Mouse (Mus musculus) adrenal gland, postnatal 10 days (tissue): ENCODE data around the gene Adcy5. TPM values are rescaled to one million over a fixed set of nuclear protein-coding genes. Genes with fewer than 3 reads are reported as not detected.

ENCODE experiments used
- DNase-seq: peaks from one replicate; pipeline ENCODE4 v3.0.0; 2021; ENCODE audit warnings: mixed read lengths
- total RNA-seq, 2 experiments: library from RNA; stranded (reverse); gene quantifications; 2 replicates each; pipeline ENCODE4 v1.2.3; 2021

Gene Adcy5
- total RNA-seq, 2 experiments from 2014 or later: 6.6 to 9.0 TPM

DNA sequence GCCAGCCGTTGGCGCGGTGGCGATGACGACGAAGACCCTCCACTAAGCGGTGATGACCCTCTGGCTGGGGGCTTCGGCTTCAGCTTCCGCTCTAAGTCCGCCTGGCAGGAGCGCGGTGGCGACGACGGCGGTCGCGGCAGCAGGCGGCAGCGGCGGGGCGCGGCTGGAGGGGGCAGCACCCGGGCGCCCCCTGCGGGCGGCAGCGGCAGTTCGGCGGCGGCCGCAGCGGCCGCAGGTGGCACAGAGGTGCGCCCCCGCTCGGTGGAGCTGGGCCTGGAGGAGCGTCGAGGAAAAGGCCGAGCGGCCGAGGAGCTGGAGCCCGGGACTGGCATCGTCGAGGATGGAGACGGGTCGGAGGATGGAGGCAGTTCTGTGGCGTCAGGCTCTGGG is 1.6 kb downstream of the Adcy5 start:
- peak; percentile 76 for DNase-seq

DNA sequence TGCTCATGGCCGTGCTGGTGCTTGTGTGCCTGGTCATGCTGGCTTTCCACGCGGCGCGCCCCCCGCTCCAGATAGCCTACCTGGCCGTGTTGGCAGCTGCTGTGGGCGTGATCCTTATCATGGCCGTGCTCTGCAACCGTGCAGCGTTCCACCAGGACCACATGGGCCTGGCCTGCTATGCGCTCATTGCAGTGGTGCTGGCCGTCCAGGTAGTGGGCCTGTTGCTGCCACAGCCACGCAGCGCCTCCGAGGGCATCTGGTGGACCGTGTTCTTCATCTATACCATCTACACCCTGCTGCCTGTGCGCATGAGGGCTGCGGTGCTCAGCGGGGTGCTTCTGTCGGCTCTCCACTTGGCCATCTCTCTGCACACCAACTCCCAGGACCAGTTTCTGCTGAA is 2.2 kb downstream of the Adcy5 start:
- no peak for DNase-seq

DNA sequence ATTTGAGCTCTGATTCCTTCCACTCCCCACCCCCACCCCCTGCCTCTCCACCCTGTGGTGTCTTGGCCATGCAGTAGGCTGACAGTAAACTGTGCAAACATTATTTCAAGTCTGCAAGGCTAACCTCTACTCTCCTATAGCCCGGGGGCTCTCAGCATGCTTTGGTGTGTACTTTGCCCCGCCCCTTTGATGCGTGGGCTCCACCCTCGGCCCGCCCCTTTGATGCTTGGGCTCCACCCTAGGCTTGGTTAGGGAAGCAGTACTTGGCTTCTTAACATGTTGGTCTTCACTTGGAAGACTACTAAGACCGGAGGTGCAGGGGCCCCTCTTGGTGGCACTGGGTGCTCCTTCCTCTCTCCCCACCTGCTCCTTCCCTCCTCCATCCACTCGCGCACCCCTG is 4.9 kb downstream of the Adcy5 start:
- DNase-seq: no peak

DNA sequence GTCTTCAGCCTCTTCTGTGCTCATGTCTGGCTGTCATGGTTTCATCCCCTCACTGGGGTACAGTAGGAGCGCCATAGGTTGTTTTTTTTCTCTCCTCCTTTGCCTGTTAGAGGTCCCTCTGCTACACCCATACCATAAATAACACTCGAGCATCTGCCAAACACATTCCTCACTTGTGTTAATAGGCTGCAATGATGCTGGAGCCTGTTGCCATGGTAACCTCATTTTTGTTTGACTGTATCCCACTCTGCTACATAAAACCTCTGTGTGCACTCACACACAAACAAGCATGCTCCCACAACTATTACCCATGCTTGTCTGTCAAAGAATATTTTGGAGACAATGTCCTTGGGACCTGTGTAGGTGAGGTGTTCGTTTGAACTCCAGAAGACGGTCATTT is 5.3 kb downstream of the Adcy5 start:
- no peak for DNase-seq

DNA sequence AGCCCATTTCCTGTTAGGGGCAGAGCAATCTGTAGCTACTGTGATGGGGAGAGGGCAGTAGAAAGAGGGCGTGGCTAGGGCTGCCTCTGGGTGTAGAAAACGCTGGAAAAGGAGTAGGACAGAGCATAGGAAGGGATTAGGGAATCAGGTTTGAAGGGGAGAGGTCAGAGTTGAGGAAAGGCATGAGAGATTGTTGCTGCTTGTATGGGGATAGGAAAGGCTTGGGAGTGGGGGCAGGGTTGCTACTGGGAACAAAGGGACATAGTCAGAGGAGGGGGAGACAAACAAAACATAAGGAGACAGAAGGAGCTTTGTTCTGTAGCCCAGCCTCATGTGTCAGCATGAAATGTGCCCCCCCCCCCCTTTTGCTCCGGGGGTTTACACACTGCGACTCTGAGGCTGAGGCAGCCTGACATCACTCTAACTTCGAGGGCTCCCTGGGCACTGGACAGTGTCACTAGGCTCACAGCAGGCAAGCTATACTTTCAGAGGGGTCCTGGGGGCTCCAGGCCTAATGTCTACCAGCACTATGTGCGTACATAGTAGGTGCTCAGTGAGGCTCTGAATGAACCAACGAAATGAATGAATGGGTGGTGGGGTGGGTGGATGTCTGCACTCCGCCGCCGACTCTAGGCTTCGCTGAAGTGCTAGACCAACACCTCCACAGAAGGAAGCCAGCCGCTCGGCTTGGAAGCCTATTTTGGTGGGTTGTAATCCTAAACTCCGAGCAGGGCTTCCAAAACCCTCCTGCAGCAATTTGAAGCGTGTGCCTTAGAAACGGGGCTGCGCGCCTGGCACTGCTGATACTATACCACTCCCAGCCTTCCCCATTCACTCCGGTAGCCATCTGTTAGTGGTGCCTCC is 9.9 kb downstream of the Adcy5 start:
- no peak for DNase-seq

DNA sequence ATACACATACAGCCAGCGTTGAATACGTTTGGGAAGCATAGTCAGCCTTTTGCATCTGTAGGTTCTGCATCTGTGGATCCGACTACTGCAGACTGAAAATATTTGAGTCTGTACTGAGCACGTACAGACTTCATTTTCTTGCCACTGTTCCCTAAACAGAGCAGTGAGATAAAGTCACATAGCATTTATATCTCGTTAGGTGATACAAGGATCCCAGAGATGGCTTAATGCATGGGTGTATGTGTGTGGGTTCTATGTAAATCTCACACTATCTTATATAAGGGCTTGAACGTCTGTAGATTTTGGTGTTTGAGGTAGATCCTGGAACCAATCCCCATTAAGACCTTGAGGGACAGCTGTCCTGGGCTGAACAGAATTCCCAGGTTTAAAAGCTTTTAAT is 10.7 kb downstream of the Adcy5 start:
- DNase-seq: no peak

DNA sequence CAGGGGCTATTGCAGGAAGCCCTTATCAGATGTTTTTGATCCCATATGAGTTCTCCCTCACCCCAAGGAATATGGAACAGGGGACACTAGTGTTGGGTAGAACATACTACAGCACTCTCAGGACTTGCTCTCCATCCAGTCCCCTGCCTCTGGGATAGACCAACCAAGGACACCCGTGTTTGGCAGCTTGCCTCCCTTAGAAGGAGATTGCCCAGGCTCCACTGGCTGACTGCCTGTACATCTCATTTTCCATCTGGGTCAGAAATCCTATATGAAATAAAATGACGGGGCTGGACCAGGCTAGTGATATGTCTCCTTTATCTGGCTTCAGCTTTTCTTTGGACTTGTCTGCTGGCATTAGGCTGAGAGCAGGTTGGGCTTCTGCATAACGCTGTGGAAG is 11.1 kb downstream of the Adcy5 start:
- peak; percentile 61 for DNase-seq

DNA sequence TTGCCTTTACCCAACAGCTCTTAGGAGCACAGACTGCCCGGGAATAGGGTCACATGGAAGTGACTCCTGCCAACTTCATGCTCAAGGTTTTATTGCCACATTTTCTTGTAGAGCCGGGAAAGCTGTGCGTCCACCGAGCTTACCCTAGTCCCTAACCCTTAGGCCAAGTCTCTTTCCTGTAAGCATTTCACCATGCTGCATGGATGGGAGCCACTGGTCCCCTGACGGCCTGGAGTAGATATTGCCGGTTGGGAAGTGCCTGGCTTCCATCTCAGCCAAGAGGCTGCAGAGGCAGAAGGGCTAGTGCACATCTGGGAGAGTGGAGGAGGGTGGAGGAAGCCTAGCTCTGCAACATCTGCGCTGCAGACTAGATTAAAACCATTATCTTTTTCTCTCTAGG is 14.8 kb downstream of the Adcy5 start:
- DNase-seq: peak; percentile 60

DNA sequence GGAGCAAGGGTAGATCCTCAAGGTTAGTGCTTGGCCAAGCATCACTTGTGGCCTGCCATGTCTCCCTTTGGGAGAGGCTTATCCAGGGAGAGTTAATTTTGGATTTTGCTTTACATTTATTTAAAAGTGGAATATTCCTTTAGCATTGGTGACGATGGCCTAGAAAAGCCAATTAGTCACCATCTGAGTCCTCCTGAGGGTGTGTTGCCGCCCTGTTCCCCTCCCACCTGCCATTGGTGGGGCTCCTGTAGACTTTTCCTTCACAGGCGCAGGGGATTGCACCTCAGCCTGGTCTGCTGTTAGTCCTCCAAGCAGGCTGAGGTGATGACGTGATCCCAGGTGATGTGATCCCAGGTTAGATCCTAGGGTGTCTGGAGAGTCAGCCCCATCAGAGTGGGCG is 17.5 kb downstream of the Adcy5 start:
- DNase-seq: no peak

DNA sequence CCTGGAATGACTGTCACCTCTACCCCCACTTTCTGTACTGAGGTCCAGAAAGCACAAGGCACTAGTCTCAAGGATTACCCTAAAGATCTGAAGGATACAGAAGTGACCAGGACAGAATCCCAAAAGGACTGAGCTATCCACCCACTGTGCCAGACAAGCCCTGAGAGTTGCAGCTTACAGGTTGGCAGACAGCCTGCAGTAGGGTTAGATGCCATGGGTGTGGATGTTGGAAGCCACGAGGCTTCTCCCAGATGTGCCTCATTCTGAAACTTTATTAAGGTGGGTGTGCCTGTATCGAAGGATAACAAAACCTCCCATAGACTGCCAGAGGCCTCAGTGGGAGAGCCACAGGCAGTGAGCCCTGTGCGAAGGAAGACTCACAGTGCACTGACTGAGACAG is 23.8 kb downstream of the Adcy5 start:
- DNase-seq: peak; percentile 51

DNA sequence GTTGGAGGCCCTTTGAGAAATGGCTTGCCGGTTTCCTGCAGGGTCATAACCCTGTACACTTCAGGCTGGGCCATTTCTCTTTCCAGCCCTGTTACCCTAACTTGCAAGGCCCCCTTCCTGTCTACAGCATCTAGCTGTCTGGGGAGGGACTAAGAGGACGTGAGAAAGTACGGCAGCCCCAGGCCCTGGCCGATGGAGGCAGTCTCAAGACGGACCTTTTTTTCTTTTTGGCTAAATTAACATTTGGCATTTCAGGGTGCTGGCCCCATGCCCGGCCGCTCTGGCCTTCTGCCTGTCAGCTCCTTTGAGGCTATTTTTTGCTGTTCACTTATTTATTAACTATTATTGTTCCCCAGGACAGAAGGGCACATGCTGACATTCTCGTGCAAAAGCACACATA is 24.4 kb downstream of the Adcy5 start:
- DNase-seq: peak; percentile 92

DNA sequence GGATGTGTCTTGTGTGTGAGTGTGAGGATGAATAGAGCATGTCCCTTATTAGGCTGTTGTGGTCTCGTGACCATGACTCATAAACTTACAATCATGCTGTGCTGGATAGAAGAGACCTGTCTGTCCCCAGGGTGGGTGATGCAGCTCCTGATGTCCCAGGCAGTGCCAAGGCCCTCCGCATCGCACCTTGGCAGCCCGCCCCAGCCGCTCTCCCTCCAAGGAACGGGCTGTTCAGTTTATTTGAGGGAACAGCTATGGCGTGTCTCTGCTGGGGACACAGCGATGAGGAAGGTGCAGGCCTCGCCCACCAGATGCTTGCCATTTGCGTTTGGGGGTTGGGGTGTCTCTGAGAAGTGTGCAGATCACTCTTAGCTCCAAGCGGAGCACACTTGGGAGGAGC is 28.5 kb downstream of the Adcy5 start:
- DNase-seq: peak; percentile 55

DNA sequence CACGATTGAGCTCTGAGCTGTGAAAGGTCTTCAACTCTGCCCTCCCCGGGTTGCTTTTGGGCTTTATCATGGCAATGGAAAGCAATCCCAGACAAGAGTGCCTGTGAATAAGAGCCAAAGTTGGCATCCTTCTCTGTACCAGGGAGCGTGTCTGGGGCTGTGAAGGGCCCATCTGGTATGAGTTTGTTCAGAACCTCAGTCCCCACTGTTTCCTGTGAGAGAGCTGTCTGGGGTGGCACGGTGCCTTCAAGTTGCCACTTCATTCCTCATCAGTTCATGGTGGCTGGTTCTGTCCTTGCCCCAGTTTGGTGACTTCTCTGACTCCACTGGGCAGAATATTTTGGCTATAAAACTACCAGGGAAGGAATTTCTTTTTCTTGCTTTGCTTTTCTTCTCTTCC is 33.4 kb downstream of the Adcy5 start:
- DNase-seq: no peak

DNA sequence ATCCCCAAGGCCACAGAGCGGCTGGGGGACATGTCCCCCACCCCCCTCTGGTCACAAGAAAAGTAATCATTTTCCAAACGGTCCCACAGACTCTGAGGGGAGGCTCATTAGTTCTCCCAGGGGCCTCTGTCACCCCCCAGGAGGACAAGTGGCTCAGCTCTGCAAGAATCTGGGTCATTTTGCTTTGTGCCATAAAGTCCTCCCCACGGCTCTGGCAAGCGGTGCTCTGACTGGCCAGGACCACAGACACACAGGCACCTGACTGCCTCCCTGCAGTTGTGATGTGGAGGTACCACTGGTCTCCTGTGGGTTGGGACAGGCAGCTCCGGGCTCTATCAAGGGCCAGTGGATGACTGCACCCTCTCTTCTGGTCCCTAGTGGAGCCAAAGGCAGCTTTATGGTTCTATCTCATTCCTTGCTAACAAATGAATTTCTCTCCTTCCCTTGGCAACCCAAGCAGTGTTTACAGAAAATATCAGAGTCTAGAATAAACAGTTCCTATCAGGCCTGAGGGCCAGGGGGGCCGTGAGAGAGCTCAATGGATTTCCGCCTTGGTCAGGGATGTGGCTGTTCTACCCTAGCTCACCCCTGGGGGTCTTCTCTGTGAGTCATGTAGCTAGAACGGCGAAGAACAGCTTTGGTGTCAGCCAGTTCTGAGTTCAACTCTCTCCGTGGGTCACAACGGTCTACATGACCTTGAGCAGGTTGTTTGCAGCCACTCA is 34.9 kb downstream of the Adcy5 start:
- DNase-seq: no peak

DNA sequence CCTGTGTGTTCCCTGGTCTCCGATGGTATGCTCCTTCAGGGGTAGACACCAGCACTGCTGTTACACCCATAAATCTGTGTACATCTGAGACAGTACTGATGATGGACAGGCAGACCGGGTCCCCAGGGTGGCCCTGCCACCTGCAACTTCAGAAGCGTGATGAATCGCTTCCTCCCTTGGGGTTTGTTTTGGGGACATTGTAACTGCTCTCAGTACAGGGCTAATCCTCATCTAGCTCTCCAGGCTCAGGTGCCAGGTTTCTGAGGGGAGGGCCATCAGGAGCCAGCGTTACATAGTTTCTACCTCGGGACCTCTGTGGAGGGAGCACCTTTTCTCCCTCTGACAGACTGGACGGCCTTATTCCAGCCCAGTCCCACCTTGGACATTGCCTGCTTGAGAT is 36.1 kb downstream of the Adcy5 start:
- no peak for DNase-seq

DNA sequence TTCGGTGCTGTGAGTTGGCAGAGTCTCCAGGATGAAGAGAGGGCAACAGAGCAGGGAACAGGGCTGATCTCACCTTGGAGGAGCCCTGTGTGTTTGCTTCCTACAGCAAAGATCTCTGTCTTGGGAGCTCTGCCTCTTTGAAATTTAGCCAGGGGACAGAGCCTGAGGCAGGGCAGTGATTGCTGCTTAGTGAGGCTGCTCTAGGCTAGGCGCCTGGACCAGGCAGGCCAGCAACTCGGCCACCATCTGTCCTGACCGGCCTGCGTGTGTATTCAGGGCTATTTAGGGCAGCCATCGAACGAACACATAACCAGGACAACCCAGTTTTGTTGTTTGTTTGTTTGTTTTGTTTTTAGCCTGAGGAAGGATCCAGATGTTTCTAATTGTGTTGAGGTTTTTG is 36.6 kb downstream of the Adcy5 start:
- DNase-seq: no peak

DNA sequence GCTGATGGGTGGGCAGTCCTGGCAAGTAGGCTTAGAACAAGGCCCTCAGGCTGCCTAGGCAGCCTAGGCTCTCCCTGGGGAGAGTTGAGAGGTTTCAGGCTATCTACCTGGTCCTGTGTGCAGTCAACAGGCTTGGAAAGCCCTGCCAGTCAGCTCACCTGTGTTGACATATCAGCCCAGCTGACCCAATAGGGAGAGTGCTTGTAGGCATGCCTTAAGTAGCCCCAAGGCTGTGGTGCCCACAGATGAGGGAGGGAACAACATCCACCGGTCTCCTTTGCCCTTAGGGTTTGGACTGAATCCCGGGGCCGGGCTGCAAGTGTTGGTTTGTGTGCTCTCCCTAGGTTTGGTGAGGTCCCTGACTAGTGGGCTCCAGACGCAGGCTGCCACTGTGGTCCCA is 37.8 kb downstream of the Adcy5 start:
- DNase-seq: no peak

DNA sequence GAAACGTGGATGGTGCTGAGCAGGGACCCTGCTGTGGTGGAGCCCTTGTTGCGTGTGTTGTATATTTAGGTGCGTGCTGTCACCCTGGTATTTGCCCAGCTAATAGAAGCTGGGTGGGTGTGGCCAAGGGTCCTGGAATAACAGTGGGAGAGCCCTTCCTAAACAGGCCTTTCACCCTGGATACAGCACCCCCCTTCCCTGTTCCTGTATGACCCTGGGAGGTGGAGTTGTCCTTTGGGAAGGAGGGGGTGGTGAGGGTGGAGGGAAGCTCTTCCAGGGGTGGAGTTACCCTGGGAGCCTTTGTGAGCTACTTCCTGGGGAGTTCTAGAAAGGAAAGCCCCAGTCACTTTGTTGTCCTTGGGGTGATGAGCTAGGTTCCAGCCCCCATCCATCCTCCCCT is 38.7 kb downstream of the Adcy5 start:
- DNase-seq: no peak

DNA sequence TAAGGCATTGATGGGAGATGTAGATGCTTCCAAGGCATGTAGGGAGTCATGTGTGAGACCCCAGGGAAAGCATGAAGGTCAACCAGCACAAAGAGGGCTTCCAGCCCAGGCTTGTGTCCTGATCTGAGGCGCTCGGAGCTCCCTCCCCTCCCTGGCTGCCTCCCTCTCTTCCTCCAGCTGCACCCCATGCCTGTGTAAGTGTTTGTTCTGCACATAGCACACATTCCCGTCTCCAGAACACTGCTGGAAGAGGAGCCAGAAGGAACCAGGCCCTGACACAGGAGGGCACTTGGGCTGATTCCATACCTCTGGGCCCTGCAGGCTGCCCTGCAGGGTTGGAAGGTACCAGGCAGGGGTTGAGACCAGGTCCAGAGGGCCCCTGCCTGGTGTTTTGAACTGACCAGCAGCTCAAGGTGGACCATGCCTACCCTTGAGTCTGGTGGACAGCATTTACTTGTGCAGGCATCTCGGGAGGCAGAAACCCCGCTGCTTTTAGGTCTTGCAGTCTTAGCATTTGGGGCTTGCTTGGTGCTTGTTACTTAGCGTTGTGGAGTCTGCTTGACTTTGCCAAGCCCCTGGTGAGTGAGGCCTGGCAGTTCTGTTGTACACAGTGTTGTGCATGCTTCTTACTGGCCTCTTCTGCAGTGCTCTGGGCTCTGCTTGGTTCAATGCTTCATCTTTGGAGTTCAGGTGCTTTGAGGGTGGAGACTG is 45.2 kb downstream of the Adcy5 start:
- no peak for DNase-seq

DNA sequence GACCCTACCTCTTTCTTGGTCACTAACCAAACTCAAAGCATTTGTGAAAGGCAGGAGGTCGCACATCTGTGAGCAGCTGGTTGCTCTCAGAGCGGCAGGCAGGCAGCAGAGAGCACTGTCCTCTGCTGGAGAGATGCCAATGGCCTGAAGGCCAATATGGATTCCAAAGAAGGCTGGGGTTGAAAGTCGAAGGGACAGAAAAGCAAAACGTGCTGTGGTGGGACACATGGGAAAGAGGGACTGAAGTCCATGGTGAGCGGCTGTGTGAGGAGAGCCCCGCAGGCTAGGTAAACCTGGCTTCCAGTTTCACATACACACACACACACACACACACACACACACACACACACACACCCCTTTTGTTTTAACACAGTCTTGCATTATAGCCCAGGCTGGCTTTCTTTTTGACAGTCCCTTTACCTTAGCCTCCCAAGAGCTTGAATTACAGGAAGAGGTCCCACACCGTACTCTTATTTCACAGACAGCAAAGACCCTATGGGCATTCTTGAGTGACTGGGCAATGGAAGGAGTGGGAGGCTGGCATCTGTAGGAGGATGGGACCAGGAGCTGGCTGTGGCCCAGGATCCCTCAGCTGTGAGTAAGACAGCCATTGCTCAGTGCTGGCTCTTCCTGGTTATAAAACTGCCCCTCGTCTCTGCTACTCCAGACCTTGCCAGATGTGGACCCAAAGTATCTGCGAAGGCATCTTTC is 45.9 kb downstream of the Adcy5 start:
- peak; percentile 60 for DNase-seq

DNA sequence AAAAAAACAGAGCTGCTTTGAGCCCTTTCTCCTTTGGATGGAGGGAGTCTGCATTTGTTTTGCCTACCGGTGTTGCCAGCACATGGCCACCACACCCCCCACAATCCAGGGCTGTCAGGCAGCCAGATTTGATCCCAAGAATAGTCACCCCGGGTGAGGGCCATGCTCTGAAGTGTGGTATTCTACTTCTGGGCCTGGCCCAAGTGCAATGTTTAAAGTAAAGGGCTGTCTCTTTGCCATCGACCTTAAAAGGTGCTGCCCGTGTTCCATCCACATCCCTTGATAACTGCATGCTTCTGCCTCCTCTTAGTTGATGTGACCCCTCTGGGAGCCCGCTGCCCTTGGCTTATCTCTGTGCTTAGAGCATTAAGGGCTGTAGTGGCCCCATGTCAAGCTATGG is 46.6 kb downstream of the Adcy5 start:
- no peak for DNase-seq

DNA sequence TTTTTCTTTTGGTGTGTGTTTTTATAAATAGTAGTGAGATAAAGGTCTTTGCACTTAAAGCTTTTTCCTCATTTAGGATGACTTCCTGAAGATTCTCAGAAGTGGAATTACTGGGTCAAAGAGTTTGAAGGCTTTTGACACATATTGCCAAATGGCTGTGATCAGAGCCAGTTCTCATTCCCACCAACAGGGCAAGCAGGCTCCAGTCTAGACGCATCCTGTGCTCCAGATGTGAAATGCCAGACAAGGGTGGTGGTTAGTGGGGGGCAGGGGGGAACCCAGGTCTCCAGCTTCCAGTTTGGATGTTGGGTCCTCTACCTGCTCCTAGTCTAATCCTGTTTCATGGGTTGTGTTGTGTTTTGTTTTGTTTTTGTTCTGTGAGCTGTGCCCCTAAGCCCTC is 48.8 kb downstream of the Adcy5 start:
- no peak for DNase-seq

DNA sequence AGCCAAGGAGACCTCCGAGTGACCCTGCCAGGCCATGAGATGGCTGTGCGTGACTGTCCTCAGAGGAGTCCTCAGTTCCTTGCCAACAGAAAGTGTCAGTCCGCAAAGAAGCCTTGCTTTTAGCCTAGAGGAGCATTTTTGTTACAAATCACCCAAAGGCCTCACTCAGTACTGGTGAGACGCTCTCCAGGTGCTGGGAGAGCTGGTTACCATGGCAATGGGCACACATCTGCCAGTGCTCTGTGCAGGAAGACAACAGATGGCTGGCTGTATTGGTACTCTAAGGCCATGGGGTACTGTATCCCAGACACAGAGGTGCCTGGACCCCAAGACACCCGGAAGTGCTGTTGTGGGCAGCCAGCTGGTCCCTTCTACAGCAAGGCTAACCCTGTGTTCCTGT is 51.0 kb downstream of the Adcy5 start:
- no peak for DNase-seq
